Mouse (Mus musculus): Measurements from ENCODE around the gene Slc36a4. TPM values are rescaled to one million over a fixed set of nuclear protein-coding genes. Genes with fewer than 3 reads are reported as not detected.

The Slc36a4 gene
- polyA plus RNA-seq, 1 experiment from 2014 or later = 6.0 TPM

- no peak overlapping the region for H3K9ac ChIP-seq (ENCODE audit: low read depth, low read length)
- no peak overlapping the region for H3K4me2 ChIP-seq (replicated peaks; ENCODE audit: low read depth)
- ATAC-seq = no peak
- H3K9me3 ChIP-seq (ENCODE audit: control insufficient read depth) = no peaks in the 10 kb centered on the region
- H3K27ac ChIP-seq (ENCODE audit: low read depth, low read length) = no peak overlapping the region
- no peaks in the 10 kb centered on the region for H3K27me3 ChIP-seq (replicated peaks; ENCODE audit: control insufficient read depth, insufficient read depth, low read length)
- 90% methylated on average over 13 of the region's 13 CpGs for WGBS
- no peaks in the 10 kb centered on the region for H3K4me1 ChIP-seq (replicated peaks; ENCODE audit: control insufficient read depth, insufficient read depth, low read length)
- no peaks in the 10 kb centered on the region for H3K36me3 ChIP-seq (ENCODE audit: control insufficient read depth, insufficient read depth)
- H3K4me3 ChIP-seq (ENCODE audit: low read depth, low read length) = no peak overlapping the region
- no peak for TF ChIP-seq CTCF (IDR thresholded peaks at IDR 0.05; ENCODE audit: low read depth)
Observed at GRCm38 (mm10) chr9:15710821-15711565, 1.5 kb downstream of the Slc36a4 start.

- H3K4me3 ChIP-seq (ENCODE audit: low read depth, low read length) = no peak overlapping the region
- no peaks in the 10 kb centered on the region for H3K4me1 ChIP-seq (replicated peaks; ENCODE audit: control insufficient read depth, insufficient read depth, low read length)
- 74% methylated on average over 7 of the region's 7 CpGs for WGBS
- H3K36me3 ChIP-seq (ENCODE audit: control insufficient read depth, insufficient read depth) = no peaks in the 10 kb centered on the region
- H3K4me2 ChIP-seq (replicated peaks; ENCODE audit: low read depth) = no peak overlapping the region
- H3K9me3 ChIP-seq (ENCODE audit: control insufficient read depth) = no peaks in the 10 kb centered on the region
- no peaks in the 10 kb centered on the region for H3K27me3 ChIP-seq (replicated peaks; ENCODE audit: control insufficient read depth, insufficient read depth, low read length)
- no peak overlapping the region for H3K9ac ChIP-seq (ENCODE audit: low read depth, low read length)
- no peak for TF ChIP-seq CTCF (IDR thresholded peaks at IDR 0.05; ENCODE audit: low read depth)
- H3K27ac ChIP-seq (ENCODE audit: low read depth, low read length) = no peak overlapping the region
- ATAC-seq = no peak
Observed at GRCm38 (mm10) chr9:15711676-15712075, 2.1 kb downstream of the Slc36a4 start.

- H3K9ac ChIP-seq (ENCODE audit: low read depth, low read length) = no peak overlapping the region
- no peaks in the 10 kb centered on the region for H3K27me3 ChIP-seq (replicated peaks; ENCODE audit: control insufficient read depth, insufficient read depth, low read length)
- H3K4me1 ChIP-seq (replicated peaks; ENCODE audit: control insufficient read depth, insufficient read depth, low read length) = no peaks in the 10 kb centered on the region
- H3K9me3 ChIP-seq (ENCODE audit: control insufficient read depth) = no peaks in the 10 kb centered on the region
- 57% methylated on average over 4 of the region's 4 CpGs for WGBS
- H3K27ac ChIP-seq (ENCODE audit: low read depth, low read length) = no peak overlapping the region
- no peaks in the 10 kb centered on the region for H3K36me3 ChIP-seq (ENCODE audit: control insufficient read depth, insufficient read depth)
- no peak overlapping the region for H3K4me3 ChIP-seq (ENCODE audit: low read depth, low read length)
- no peak overlapping the region for H3K4me2 ChIP-seq (replicated peaks; ENCODE audit: low read depth)
- TF ChIP-seq CTCF (IDR thresholded peaks at IDR 0.05; ENCODE audit: low read depth) = no peak
- ATAC-seq = no peak
Observed at GRCm38 (mm10) chr9:15714792-15715191, 5.3 kb downstream of the Slc36a4 start.

GRCm38 (mm10) chr9:15715193-15715989 is 5.9 kb downstream of the Slc36a4 start:
- no peak for ATAC-seq
- H3K27ac ChIP-seq (ENCODE audit: low read depth, low read length) = no peak overlapping the region

GRCm38 (mm10) chr9:15717363-15717762 is 7.8 kb downstream of the Slc36a4 start:
- H3K27me3 ChIP-seq (replicated peaks; ENCODE audit: control insufficient read depth, insufficient read depth, low read length) = no peaks in the 10 kb centered on the region
- no peak overlapping the region for H3K4me2 ChIP-seq (replicated peaks; ENCODE audit: low read depth)
- no peaks in the 10 kb centered on the region for H3K9me3 ChIP-seq (ENCODE audit: control insufficient read depth)
- ATAC-seq = no peak
- no peak overlapping the region for H3K9ac ChIP-seq (ENCODE audit: low read depth, low read length)
- WGBS = 79% methylated on average over 4 of the region's 4 CpGs
- no peak overlapping the region for H3K27ac ChIP-seq (ENCODE audit: low read depth, low read length)
- TF ChIP-seq CTCF (IDR thresholded peaks at IDR 0.05; ENCODE audit: low read depth) = no peak
- no peak overlapping the region for H3K4me3 ChIP-seq (ENCODE audit: low read depth, low read length)
- peaks cover 7% of the 10 kb centered on the region; the same call in 1 of the 2 replicates for H3K36me3 ChIP-seq (ENCODE audit: control insufficient read depth, insufficient read depth)
- H3K4me1 ChIP-seq (replicated peaks; ENCODE audit: control insufficient read depth, insufficient read depth, low read length) = no peaks in the 10 kb centered on the region

More at GRCm38 (mm10) chr9:15715193-15715989, 5.9 kb downstream of the Slc36a4 start:
- Histone ChIP-seq H3K36me3 (ENCODE audit: control insufficient read depth, insufficient read depth) (no peaks in the 10 kb centered on the region), H3K4me3 (ENCODE audit: low read depth, low read length) (no peak overlapping the region), H3K27me3 (replicated peaks; ENCODE audit: control insufficient read depth, insufficient read depth, low read length) (no peaks in the 10 kb centered on the region), H3K9me3 (ENCODE audit: control insufficient read depth) (no peaks in the 10 kb centered on the region), H3K4me1 (replicated peaks; ENCODE audit: control insufficient read depth, insufficient read depth, low read length) (no peaks in the 10 kb centered on the region), H3K4me2 (replicated peaks; ENCODE audit: low read depth) (no peak overlapping the region), H3K9ac (ENCODE audit: low read depth, low read length) (no peak overlapping the region)
- 77% methylated on average over 11 of the region's 11 CpGs for WGBS
- TF ChIP-seq CTCF (IDR thresholded peaks at IDR 0.05; ENCODE audit: low read depth) = no peak

- no peak for ATAC-seq
- Histone ChIP-seq H3K9ac (ENCODE audit: low read depth, low read length) (no peak overlapping the region), H3K9me3 (ENCODE audit: control insufficient read depth) (no peaks in the 10 kb centered on the region), H3K4me3 (ENCODE audit: low read depth, low read length) (no peak overlapping the region), H3K27me3 (replicated peaks; ENCODE audit: control insufficient read depth, insufficient read depth, low read length) (no peaks in the 10 kb centered on the region), H3K4me1 (replicated peaks; ENCODE audit: control insufficient read depth, insufficient read depth, low read length) (no peaks in the 10 kb centered on the region), H3K27ac (ENCODE audit: low read depth, low read length) (no peak overlapping the region), H3K4me2 (replicated peaks; ENCODE audit: low read depth) (no peak overlapping the region), H3K36me3 (ENCODE audit: control insufficient read depth, insufficient read depth) (peaks cover 9% of the 10 kb centered on the region; the same call in 1 of the 2 replicates)
- 89% methylated on average over 6 of the region's 6 CpGs for WGBS
- no peak for TF ChIP-seq CTCF (IDR thresholded peaks at IDR 0.05; ENCODE audit: low read depth)
Observed at GRCm38 (mm10) chr9:15718295-15718694, 8.8 kb downstream of the Slc36a4 start.
